Mouse (Mus musculus): ENCODE results near the gene Psap.
A peak's percentile ranks its signal among the peaks of the same experiment; 100 is the strongest.

Gene Psap

DNA sequence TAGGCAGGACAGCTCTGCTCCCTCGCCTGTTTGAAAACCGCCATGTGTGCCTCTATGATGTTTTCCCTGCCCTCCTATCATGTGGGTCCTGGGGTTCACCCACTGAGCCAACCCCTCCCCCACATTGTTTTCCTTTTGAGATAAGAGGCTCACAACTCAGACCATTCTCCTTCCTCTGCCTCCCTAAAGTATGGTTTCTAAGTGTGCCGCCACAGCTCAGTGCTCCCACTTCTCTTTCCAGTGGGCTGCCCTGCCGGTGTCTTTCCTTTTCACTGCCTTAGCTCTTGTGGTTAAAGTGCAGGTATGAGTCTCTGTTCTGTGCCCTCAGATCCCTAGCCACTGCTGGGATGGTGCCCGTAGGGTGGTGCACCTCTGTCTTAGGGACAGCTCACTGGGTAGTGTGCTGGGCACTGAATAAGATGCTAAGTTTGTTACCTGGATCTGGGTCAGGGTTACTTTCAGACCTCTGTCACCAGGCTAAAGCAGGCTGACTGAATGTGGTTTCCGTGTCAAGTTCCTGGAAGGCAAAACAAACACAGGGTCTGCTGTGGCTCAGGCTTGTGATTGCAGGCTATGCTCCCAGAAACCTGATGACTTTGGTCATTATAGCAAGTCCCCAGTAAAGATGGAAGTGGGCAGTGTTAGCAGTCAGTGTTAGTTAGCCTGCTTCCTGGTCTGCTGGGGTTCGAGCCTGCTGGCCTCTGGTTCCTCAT, 12.8 kb downstream of the Psap start:
- peak; percentile 71 for DNase-seq

DNA sequence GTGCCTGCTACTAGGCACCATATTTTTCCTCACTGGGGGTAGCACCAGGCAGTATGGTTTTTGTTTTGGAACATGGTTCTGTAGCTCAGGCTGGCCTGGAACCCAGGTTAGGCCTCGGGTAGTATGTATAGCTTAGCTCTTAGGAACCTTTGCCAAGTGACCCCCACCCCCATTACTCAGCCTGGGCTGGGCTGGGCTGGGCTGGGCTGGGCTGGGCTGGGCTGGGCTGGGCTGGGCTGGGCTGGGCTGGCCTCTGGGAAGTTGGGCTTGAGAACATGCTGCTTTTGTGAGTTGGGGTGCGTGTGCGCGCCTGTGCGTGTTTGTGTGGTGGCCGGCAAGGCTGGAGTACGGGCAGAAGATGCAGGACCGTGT, 13.3 kb downstream of the Psap start:
- no peak for DNase-seq

DNA sequence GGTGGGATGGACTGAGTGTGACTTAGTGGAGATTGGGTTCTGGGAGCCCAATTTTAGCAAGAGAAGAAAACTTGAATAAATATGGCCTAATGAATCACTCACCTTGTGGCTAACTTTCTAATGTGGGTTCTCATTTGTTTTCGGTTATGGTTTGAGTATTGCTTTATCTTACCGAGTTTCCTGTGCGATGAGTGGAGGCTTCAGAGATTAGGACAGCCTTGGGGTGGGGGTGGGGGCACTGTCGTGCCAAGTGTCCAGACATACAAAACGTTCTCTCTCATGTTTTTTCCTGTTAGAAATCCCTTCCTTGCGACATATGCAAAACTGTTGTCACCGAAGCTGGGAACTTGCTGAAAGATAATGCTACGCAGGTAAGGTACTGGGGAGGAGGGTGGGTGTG, 14.8 kb downstream of the Psap start:
- DNase-seq, result no peak

DNA sequence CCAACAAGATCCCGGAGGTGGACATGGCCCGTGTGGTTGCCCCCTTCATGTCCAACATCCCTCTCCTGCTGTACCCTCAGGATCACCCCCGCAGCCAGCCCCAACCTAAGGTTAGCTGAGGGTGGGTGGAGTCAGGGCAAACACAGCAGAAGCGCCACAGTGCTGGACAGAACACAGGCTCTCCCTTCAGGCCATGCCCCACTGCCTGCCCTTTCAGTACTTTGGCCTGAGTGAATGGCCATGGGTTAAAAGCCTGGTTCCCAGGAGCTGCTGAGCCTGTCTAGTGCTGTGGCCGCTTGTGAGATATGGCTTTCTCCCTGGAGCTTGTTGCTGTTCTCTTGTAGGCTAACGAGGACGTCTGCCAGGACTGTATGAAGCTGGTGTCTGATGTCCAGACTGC, 17.2 kb downstream of the Psap start:
- no peak for DNase-seq

DNA sequence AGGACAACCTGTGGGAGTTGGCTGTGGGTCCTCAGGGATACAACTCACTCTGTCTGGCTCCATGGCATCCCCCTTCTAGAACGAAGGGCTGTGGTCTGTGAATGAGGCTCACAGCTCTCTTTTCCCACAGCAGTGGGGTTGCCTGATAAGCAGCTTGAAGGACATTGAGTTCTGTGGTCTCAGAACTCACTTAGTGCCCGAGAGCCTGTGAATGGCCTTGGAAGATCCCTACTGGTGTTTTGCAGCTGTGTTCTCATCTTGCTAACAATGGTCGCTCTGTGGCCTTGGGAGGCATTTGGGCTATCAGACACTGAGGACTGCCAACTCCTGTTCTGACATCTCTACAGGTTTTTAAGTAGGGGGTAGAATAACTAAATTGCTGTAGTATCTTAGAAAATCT, 17.9 kb downstream of the Psap start:
- DNase-seq, result no peak

DNA sequence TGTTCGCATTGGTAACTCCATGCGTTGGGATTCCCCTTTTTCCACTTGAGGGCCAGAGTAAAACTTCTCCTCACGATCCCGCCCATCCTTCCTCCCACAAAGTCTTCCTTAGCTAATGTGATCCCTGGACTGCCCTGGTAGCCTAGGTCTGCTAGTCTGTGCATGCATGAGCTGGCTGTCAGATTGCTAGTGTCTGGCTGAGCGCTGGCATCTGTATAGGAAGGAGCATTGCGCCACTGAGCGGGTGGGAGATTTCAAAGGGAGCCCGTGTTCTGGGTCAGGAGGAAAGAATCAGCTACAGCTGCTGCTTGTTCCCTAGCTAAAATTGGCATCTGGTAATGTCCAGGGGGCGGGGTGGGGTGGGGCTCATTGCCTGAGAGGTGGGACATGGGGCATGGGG, 18.6 kb downstream of the Psap start:
- no peak for DNase-seq

DNA sequence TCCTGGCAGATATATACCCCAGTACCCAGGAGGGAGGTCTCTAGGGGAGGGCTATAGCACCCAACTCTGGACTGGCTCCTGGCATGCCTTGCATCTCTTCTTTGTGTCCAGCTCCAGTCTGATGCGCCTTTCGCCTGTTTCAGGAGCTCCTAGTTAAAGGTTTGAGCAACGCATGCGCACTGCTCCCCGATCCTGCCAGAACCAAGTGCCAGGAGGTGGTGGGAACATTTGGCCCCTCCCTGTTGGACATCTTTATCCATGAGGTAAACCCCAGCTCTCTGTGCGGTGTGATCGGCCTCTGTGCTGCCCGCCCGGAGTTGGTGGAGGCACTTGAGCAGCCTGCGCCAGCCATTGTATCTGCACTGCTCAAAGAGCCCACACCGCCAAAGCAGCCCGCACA, 22.2 kb downstream of the Psap start:
- no peak for DNase-seq

DNA sequence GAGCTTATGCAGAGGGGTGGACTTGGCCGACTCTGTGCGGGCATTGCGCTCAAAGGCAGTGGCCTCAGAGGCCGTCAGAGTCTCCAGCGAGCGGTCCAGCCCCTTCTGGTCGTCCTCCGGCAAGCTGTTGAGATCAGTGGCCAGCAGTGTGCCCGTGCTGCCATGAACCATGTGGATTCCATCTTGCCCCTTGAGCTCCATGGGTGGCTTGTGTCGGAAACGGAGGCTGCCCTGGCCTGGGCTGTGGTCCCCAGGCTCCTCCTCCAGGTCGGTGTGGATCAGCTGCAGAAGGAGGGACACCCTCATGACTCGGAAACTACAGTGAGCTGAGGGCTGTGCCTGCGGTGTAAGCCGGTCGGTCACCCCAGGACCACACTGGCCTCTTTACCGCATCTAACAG, 26.0 kb downstream of the Psap start:
- no peak for DNase-seq

DNA sequence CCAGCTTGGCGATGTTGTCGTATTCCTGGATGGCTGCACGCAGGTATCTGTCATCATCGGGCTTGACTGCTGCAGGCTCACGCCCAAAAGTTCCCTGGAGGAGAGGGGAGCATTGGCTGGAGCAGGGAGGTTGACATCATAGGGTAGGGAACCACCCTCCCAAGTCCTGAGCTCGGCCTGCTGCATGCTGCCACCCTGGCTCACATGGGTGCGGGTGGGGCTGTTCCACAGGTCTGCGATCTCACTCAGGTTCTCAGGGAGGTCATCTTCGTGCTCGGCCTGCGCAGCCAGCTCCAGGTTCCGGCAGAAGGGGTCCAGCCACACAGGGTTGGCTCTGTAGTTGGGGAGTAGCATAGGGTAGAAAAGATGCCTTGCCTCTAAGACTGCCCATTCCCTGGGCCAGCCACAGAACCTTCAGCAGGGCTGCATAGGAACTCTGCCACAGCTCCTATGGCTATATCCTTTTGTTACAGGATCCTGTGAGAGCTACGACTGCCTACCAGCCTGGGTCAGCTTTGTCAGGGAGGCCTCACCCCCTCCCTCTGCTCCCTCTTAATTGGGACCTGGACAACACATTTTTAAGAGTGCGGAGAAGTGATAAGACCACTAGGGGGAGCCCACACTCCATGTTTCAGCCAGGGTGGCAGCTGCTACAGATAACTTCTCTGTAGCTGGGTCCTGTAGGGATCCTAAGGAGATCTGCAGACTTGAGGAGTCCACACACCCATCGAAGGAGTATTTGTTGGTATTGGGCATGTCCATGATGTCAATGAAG, 27.6 kb downstream of the Psap start:
- DNase-seq, result peak; percentile 87 to 89

DNA sequence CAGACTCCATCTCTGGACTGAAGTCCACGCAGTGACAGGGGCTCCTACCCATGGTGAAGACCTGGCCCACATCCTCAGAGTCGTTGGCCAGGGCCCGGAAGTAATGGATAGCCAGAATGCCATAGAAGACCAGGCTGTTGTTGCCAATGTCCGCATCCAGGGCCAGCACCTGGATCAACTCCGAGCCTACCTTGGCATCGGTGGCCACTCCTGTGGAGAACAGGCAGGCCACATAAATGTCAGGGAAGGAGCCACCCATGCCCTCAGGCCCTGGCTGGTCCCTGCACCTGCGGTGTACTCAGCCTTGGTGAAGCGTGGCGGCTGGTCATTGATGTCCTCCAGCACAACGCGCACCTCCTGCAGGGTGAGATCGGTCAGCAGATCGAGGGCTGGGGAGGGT, 33.2 kb downstream of the Psap start:
- no peak for DNase-seq

DNA sequence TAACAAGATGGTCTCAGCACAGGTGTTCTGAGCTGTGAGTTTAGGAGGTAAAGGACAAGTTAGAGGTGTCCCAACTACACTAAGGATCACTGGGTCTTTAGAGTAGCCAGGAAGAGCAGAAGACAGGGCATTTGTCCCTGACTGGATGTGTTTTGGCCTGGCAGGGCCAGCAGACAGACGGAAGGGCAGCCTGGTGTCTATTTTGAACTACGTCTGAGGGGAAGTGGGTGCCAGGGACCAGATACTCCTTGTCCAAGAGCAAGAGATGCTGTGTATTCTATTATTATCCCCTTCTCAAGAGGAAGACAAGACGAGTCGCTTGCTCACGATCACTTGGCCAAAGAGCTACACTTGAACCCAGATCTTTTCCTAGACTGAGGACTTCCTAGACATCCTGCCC, 36.2 kb downstream of the Psap start:
- no peak for DNase-seq

DNA sequence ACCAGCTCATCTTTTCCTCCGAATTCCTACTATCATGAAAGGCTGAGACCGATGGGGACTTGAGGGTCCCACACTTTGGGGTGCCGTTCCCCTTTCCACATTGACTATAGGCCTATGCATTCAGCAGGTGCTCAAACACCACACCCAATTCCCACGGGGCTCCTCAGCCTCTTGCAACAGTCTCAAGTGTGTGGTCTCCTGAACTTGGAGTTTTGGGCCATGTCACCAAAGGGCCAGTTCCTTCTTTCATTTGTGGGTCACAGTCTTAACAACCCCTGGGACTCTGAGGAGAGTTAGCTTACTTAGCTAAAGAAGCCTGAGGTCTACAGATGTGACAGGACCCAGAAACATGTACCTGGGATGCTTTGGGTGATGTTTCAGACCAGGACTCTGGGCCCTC, 38.7 kb downstream of the Psap start:
- no peak for DNase-seq

DNA sequence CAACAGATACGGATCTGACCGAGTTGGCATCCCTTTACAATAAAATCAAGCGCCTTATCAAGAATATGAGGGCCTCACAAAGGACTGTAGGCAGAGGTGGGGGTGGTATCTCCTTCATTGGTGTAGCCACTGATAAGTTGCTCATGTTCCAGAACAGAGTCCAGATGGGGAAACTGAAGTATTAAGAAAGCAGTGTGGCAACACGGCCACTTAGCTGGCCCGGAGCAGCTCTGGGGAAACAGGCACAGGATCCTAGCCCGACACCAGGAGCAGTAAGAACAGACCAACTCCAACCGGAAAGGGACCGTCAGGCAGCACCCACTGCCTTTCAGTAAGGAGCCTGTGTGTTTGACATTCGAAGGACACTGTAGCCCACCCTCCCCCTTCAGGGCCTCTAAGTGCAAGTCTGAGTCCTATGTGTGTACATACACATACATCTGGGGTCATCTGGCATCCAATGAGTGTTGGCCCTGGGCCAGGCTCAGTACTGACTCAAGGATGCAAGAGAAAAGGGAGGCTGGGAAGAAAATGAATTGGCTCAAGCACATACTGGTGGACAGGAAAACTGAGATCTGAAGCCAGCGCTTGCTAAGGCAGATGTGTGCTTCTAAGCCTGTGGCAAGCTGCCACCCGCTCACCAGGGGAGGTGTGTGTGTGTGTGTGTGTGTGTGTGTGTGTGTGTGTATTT, 51.7 kb downstream of the Psap start:
- no peak for DNase-seq

DNA sequence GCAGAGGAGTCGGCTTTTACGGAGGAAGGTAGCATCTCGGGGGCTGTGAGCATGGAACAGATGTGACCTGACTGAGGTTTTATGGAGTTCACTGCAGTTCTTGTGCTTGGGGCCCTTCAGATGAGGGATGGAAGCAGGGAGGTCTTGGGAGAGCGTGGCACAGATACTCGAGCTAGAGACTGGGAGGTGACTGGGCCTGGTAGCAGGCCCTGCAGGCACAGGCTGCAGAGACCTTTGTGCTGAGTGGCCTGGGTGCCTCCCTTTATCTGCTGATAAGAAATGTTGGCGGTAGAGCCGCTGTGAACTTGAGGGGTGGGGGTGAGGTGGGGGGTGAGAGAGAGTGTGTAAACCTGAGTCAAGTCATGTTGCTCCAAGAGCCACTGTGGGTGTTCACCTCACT, 57.2 kb downstream of the Psap start:
- no peak for DNase-seq

DNA sequence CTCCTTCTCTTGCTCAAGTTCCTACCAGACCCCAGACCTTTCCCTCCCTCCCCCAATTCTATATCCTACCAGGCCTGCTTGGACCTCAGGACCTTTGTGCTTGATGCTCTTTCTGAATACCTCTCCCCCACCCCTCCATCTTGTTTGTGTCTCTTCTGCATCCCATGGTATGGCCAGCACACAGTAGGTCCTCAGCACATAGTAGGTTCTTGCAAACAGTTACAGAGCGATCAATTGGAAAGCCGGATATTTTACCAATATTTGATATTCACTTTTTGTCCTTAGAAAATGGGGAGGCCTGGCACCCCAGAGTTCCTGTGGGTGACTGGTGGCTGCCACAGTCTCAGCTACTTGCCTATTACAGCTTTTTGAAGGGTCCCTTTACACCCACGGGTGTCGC, 57.6 kb downstream of the Psap start:
- no peak for DNase-seq

DNA sequence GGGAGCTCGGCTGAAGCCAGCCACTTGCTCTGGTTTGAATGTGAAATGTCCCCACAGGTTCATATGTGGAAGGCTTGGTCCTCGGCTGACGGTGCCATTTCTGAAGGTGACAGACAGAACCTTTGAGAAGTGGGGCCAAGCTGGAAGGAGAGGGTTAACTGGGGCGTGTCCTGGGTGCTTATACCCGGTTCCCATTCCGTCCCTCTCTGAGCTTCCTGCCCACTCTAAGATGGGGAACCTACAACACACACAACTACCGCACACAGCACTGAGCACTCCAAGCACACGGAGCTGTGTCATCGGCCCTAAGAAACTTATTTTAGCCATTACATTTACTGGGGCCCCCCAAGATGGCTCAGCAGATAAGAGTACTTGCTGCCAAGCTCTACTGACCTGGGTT, 64.1 kb downstream of the Psap start:
- DNase-seq, result no peak

DNA sequence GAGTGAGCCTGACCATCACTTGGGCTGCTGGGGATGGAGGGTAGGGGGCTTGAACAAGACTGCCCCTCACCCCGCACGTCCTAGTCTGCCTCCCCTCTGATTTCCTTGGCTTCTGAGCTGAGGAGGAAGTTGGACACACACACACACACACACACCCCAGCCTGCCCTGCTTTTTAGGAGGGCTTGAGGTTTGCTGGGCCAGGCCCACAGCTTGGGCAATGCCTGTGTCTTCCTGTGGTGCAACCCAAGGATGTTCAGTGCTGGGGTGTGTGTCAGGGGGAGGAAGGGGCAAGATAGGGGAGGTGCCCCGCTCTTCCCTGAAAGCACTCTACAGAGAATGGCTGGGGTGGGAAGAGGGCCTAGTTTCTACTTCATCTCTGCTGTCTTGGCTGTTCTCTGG, 66.7 kb downstream of the Psap start:
- no peak for DNase-seq

DNA sequence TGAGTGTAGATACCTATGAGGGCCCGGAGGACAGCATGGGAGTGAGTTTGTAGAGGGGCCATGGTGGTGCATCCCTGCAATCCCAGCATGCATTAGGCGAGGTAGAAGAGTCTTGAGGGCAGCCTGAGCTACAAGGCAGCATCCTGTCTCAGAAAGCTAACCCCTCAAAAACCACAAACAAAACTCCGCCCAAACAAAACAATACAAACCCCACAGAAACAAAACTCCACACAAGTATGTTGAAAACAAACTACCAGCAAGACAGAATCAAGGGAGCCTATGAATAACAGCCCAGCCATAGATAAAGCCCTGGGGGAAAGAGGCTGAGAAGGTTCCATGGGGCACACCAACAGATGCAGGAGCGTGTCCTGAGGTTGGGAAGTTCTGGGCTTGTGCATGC, 68.6 kb downstream of the Psap start:
- DNase-seq, result no peak

DNA sequence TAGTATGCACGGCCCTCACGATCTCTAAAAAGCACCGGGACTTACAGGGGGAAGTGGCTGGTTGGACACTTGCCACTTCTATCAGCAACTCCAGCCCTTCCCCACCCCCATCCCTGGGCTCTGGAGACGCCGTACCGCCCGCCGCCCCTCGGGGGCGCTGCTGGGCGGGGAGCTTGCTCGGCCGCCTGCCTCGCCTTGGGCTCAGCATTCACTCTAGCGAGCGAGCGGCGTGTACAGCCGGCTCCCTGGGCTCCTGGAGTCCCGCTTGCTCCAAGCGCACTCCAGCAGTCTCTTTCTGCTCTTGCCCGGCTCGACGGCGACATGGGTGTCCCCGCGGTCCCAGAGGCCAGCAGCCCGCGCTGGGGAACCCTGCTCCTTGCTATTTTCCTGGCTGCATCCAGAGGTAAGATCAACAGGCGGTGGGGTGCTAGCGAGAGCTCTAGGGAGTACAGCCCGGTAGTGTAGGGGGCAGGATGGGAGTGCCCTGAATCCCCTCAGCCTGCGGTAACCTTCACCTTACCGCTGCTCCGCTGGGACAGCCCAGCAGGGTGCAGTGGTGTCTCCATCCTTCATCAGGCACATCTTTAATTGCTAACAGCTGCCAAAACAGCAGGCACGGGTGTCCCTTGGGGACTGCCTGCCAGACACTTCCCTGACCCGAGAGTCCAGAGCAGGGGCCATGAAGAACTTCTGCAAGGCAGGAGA, 69.4 kb downstream of the Psap start, which contains the start of gene Vsir:
Gene Vsir, plus strand, starts transcription at position 151 of the 705 bp plus-strand sequence.
- DNase-seq, result peak; percentile 94

DNA sequence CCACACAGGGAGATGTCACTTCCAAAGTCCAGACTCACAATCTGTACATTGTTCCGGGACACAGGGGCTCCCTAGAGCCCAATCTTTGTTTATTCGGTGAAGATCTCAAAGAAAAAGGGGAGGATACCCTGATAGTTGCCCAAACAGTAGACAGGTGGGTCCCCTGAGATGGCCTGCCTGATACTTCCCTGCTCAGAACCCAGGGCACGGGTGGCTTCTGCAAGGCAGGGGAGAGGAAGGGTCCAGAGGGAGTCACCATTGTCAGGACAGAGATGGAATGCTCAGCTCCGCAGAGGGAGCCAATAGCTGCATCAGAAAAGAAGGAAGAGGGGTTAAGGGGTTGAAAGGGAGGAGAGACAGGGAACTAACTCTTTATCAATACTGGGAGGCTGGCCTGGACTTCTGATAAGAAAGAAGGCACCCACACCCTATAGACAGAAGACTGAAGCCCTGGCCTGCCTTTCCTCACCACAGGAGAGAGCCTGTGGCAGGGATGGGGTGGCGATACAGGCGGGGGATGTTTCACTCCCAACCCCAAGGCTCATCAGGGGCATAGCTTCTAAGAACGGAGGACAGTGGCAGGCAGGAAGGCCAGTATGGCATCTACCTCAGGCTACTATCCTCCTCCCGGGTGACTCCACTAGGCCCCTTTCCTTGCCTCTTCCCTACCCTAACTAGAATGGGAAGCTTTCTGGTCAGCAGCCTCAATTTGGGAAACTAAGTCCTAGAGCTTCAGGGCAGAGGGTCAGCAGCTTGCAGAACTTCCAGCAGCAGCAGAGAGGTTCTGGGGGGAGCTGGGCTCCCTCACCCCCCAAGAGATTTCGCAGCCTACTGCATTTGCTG, 70.6 kb downstream of the Psap start:
- DNase-seq, result peak in 1 of 2 experiments; percentile 10

DNA sequence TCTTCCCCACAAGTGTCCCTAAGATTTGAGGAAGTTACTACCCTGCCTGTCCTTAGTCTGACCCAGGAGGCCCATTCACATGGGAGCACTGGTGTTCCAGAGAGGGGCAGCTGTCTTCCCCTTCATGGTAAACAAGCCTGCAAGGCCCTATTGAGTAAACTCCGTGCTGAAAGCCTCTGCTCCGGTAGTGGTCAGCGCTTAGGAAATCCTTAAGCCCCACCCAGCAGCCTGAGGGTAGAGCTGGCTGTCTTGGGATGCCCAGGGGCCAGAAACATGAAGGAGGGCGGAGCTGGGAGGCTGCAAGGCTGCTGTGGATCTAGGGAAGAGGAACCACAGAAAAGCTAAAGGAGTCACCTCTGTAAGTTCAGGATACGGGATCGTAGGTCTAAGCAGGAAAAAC, 71.6 kb downstream of the Psap start:
- no peak for DNase-seq

DNA sequence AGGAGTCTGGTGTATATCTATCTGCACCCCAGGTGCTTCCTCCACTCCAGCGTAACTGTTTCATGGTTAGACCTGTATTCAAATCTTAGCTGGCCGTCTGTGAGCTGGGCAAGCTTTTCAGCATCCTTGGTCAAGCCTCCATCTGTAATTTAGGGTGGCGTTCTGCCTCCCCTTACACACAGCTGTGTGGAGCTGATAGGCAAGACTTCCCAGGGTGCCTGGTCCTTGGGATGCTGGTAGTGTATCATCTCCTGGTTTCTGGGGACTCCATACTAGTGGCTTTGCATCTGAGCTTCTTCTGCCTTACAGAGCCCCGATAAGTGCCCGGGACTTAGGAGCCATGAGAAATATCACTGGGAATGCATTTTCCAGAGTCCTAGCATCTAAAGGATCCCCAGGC, 72.2 kb downstream of the Psap start:
- DNase-seq, result no peak

Measured in B cell, adult 2 months (primary cell).